Mouse (Mus musculus) embryonic facial prominence, embryonic 14.5 days (tissue): Measurements from ENCODE around the gene Bclaf3. TPM values are rescaled to one million over a fixed set of nuclear protein-coding genes. Genes with fewer than 3 reads are reported as not detected.
"Not testable (repeated sequence)": the region's sequence is repeated elsewhere in the genome, so short reads cannot be mapped to it uniquely, and the experiment has no call there.

Source experiments
- ATAC-seq: fragments of 200-750 bp; cut with Nextera tagmentation; 2 replicates; pipeline ENCODE4 v1.8.0; 2017; ENCODE audit warnings: low read depth, moderate number of reproducible peaks, moderate TSS enrichment
- DNase-seq: peaks from one replicate; pipeline ENCODE4 v3.0.0-alpha.2; 2015; ENCODE audit warnings: low spot score
- H3K27ac ChIP-seq: fragments of 300-500 bp; sonication (generic); replicated peaks from 2 replicates; pipeline ENCODE4 v1.5.1; 2014; ENCODE audit warnings: low read depth, mild to moderate bottlenecking, low read length, moderate library complexity
- H3K27me3 ChIP-seq: fragments of 300-500 bp; sonication (generic); replicated peaks from 2 replicates; pipeline ENCODE4 v1.6.1; 2014; ENCODE audit warnings: low read length; ENCODE audit not compliant: control insufficient read depth, insufficient read depth
- H3K36me3 ChIP-seq: fragments of 300-500 bp; sonication (generic); 2 replicates; pipeline ENCODE4 v1.6.1; 2014; ENCODE audit warnings: low read length, mixed read lengths; ENCODE audit not compliant: control insufficient read depth, insufficient read depth
- H3K4me1 ChIP-seq: fragments of 300-500 bp; sonication (generic); 2 replicates; pipeline ENCODE4 v1.6.1; 2014; ENCODE audit warnings: antibody characterized with exemption, low read length; ENCODE audit not compliant: control insufficient read depth, insufficient read depth
- H3K4me2 ChIP-seq: fragments of 300-500 bp; sonication (generic); 2 replicates; pipeline ENCODE4 v1.6.1; 2014; ENCODE audit warnings: low read depth, mild to moderate bottlenecking, low read length, moderate library complexity, mixed read lengths
- H3K4me3 ChIP-seq: fragments of 300-500 bp; sonication (generic); 2 replicates; pipeline ENCODE4 v1.5.1; 2014; ENCODE audit warnings: low read depth, mild to moderate bottlenecking, low read length
- H3K9ac ChIP-seq: fragments of 300-500 bp; sonication (generic); 2 replicates; pipeline ENCODE4 v1.6.1; 2014; ENCODE audit warnings: low read depth, mild to moderate bottlenecking, low read length, moderate library complexity, mixed read lengths
- H3K9me3 ChIP-seq: fragments of 300-500 bp; sonication (generic); 2 replicates; pipeline ENCODE4 v1.6.1; 2016; ENCODE audit warnings: low read length; ENCODE audit not compliant: control insufficient read depth
- WGBS: fragments of 180-500 bp; shearing (Covaris S2); extraction: QIAGEN DNeasy Blood & Tissue Kit; methylation state at CpG from one replicate; pipeline ENCODE4 v1.1.7; 2014; 5-methylcytosine and 5-hydroxymethylcytosine counted together
- polyA plus RNA-seq: library from polyadenylated mRNA; unstranded; fragments of >200 nt; fragmentation: Nextera tagmentation; extraction: Ambion mirVana; gene quantifications from 2 replicates; pipeline ENCODE4 v1.2.1, GENCODE M21; 2014

The Bclaf3 gene
- polyA plus RNA-seq, 1 experiment from 2014 or later, result 16.2 TPM

- H3K4me1 ChIP-seq, result no peaks in the 10 kb centered on the region
- no peaks in the 10 kb centered on the region for H3K27me3 ChIP-seq
- DNase-seq, result no peak
- H3K4me2 ChIP-seq, result no peak overlapping the region
- WGBS, result 85% methylated on average over 6 of the region's 6 CpGs
- ATAC-seq, result no peak
- H3K9ac ChIP-seq, result no peak overlapping the region
- no peak overlapping the region for H3K4me3 ChIP-seq
- H3K27ac ChIP-seq, result no peak overlapping the region
- no peaks in the 10 kb centered on the region for H3K36me3 ChIP-seq
- no peaks in the 10 kb centered on the region for H3K9me3 ChIP-seq
Observed at GRCm38 (mm10) chrX:159515599-159515998, 10.9 kb upstream of the Bclaf3 start.

GRCm38 (mm10) chrX:159521780-159522179 lies 4.7 kb upstream of the Bclaf3 start:
- Histone ChIP-seq H3K27ac (no peak overlapping the region), H3K27me3 (no peaks in the 10 kb centered on the region), H3K36me3 (no peaks in the 10 kb centered on the region), H3K4me1 (no peaks in the 10 kb centered on the region), H3K4me3 (no peak overlapping the region), H3K4me2 (no peak overlapping the region), H3K9me3 (no peaks in the 10 kb centered on the region), H3K9ac (no peak overlapping the region)
- no peak for ATAC-seq
- WGBS, result 64% methylated on average over 3 of the region's 3 CpGs
- no peak for DNase-seq

- no peaks in the 10 kb centered on the region for H3K27me3 ChIP-seq
- H3K36me3 ChIP-seq, result no peaks in the 10 kb centered on the region
- H3K27ac ChIP-seq, result no peak overlapping the region
- no peaks in the 10 kb centered on the region for H3K4me1 ChIP-seq
- no peaks in the 10 kb centered on the region for H3K9me3 ChIP-seq
- no peak overlapping the region for H3K9ac ChIP-seq
- DNase-seq, result no peak
- 79% methylated on average over 4 of the region's 4 CpGs for WGBS
- ATAC-seq, result no peak
- H3K4me3 ChIP-seq, result no peak overlapping the region
- no peak overlapping the region for H3K4me2 ChIP-seq
Observed at GRCm38 (mm10) chrX:159522651-159523050, 3.8 kb upstream of the Bclaf3 start.

- H3K4me1 ChIP-seq, result no peaks in the 10 kb centered on the region
- peak overlapping the region; percentile 67 for H3K27ac ChIP-seq
- H3K27me3 ChIP-seq, result no peaks in the 10 kb centered on the region; the same call in 1 of the 2 replicates
- H3K4me3 ChIP-seq, result peak overlapping the region; percentile 58
- H3K36me3 ChIP-seq, result no peaks in the 10 kb centered on the region
- 25% methylated on average over 13 of the region's 38 CpGs for WGBS
- peak overlapping the region; percentile 67 for H3K9ac ChIP-seq
- H3K9me3 ChIP-seq, result no peaks in the 10 kb centered on the region
- H3K4me2 ChIP-seq, result peak overlapping the region; percentile 56
- ATAC-seq, result peak; percentile 99
- DNase-seq, result peak; percentile 96
Observed at GRCm38 (mm10) chrX:159532427-159532810, 5.9 kb downstream of the Bclaf3 start.

GRCm38 (mm10) chrX:159532811-159533462 lies 6.4 kb downstream of the Bclaf3 start:
- Histone ChIP-seq H3K27ac (peak overlapping the region; percentile 67), H3K9ac (peak overlapping the region; percentile 67), H3K27me3 (no peaks in the 10 kb centered on the region; the same call in 1 of the 2 replicates), H3K36me3 (no peaks in the 10 kb centered on the region), H3K9me3 (no peaks in the 10 kb centered on the region), H3K4me1 (no peaks in the 10 kb centered on the region), H3K4me2 (peak overlapping the region; percentile 56), H3K4me3 (peak overlapping the region; percentile 58)
- 8% methylated on average over 18 of the region's 56 CpGs for WGBS
- ATAC-seq, result peak; percentile 69
- DNase-seq, result peak; percentile 40

- H3K9ac ChIP-seq, result no peak overlapping the region
- DNase-seq (no peak), ATAC-seq (no peak)
- no peaks in the 10 kb centered on the region for H3K36me3 ChIP-seq
- H3K4me3 ChIP-seq, result no peak overlapping the region
- H3K4me1 ChIP-seq, result no peaks in the 10 kb centered on the region
- H3K4me2 ChIP-seq, result no peak overlapping the region
- no peak overlapping the region for H3K27ac ChIP-seq
- H3K9me3 ChIP-seq, result no peaks in the 10 kb centered on the region
- 0 out of 2 replicates have a peak, but pooled peaks cover 3% of the 10 kb centered on the region for H3K27me3 ChIP-seq
- 87% methylated on average over 18 of the region's 18 CpGs for WGBS
Observed at GRCm38 (mm10) chrX:159541936-159542335, 15.4 kb downstream of the Bclaf3 start.

GRCm38 (mm10) chrX:159547093-159547492 lies 20.6 kb downstream of the Bclaf3 start:
- ATAC-seq (no peak), DNase-seq (no peak)
- H3K27ac ChIP-seq, result no peak overlapping the region
- H3K4me1 ChIP-seq, result no peaks in the 10 kb centered on the region
- H3K9ac ChIP-seq, result no peak overlapping the region
- H3K36me3 ChIP-seq, result no peaks in the 10 kb centered on the region
- H3K27me3 ChIP-seq, result 0 out of 2 replicates have a peak, but pooled peaks cover 7% of the 10 kb centered on the region
- no peaks in the 10 kb centered on the region for H3K9me3 ChIP-seq
- H3K4me2 ChIP-seq, result no peak overlapping the region
- 88% methylated on average over 5 of the region's 5 CpGs for WGBS
- no peak overlapping the region for H3K4me3 ChIP-seq

- ATAC-seq, H3K4me2 ChIP-seq, DNase-seq, H3K9me3 ChIP-seq, H3K4me1 ChIP-seq, H3K36me3 ChIP-seq, H3K27ac ChIP-seq, H3K27me3 ChIP-seq, H3K9ac ChIP-seq, H3K4me3 ChIP-seq: not testable (repeated sequence)
- WGBS, result 56% methylated on average over 7 of the region's 7 CpGs
Observed at GRCm38 (mm10) chrX:159584738-159585137, 58.2 kb downstream of the Bclaf3 start.

GRCm38 (mm10) chrX:159591633-159592032 lies 65.1 kb downstream of the Bclaf3 start:
- Histone ChIP-seq H3K4me1 (no peaks in the 10 kb centered on the region), H3K27me3 (no peaks in the 10 kb centered on the region), H3K36me3 (peaks cover 9% of the 10 kb centered on the region; the same call in 1 of the 2 replicates), H3K9ac (no peak overlapping the region), H3K27ac (no peak overlapping the region), H3K4me3 (no peak overlapping the region), H3K4me2 (no peak overlapping the region), H3K9me3 (no peaks in the 10 kb centered on the region)
- DNase-seq (no peak), ATAC-seq (no peak)
- 73% methylated on average over 1 of the region's 1 CpGs for WGBS
